Mouse (Mus musculus): ENCODE results near the gene Hamp2. TPM values are rescaled to one million over a fixed set of nuclear protein-coding genes. Genes with fewer than 3 reads are reported as not detected.

Gene Hamp2
- polyA plus RNA-seq, 1 experiment from 2014 or later = not detected

- H3K9ac ChIP-seq (ENCODE audit: low read length) = no peak overlapping the region
- H3K36me3 ChIP-seq (ENCODE audit: control insufficient read depth, insufficient read depth, low read length) = no peaks in the 10 kb centered on the region
- ATAC-seq (ENCODE audit: insufficient read depth, low FRiP score, low TSS enrichment) (no peak), DNase-seq (ENCODE audit: low spot score) (no peak)
- H3K4me1 ChIP-seq (ENCODE audit: control insufficient read depth, insufficient read depth, low read length) = no peaks in the 10 kb centered on the region
- 69% methylated on average over 14 of the region's 14 CpGs for WGBS
- H3K27me3 ChIP-seq (ENCODE audit: control insufficient read depth, insufficient read depth, low read length) = no peaks in the 10 kb centered on the region
- no peak overlapping the region for H3K27ac ChIP-seq (ENCODE audit: low read depth, low read length)
- no peak overlapping the region for H3K4me3 ChIP-seq (ENCODE audit: low read depth, low read length)
- no peak overlapping the region for H3K4me2 ChIP-seq (ENCODE audit: low read depth)
- H3K9me3 ChIP-seq (ENCODE audit: control insufficient read depth, low read length) = no peaks in the 10 kb centered on the region
Observed at GRCm38 (mm10) chr7:30965677-30966076, 41.2 kb upstream of the Hamp2 start.

- no peak overlapping the region for H3K27ac ChIP-seq (ENCODE audit: low read depth, low read length)
- DNase-seq (ENCODE audit: low spot score) (no peak), ATAC-seq (ENCODE audit: insufficient read depth, low FRiP score, low TSS enrichment) (no peak)
- no peaks in the 10 kb centered on the region; the same call in 1 of the 2 replicates for H3K36me3 ChIP-seq (ENCODE audit: control insufficient read depth, insufficient read depth, low read length)
- H3K9ac ChIP-seq (ENCODE audit: low read length) = no peak overlapping the region
- H3K27me3 ChIP-seq (ENCODE audit: control insufficient read depth, insufficient read depth, low read length) = no peaks in the 10 kb centered on the region
- no peaks in the 10 kb centered on the region for H3K4me1 ChIP-seq (ENCODE audit: control insufficient read depth, insufficient read depth, low read length)
- H3K4me2 ChIP-seq (ENCODE audit: low read depth) = no peak overlapping the region
- no peaks in the 10 kb centered on the region for H3K9me3 ChIP-seq (ENCODE audit: control insufficient read depth, low read length)
- H3K4me3 ChIP-seq (ENCODE audit: low read depth, low read length) = no peak overlapping the region
- 89% methylated on average over 7 of the region's 7 CpGs for WGBS
Observed at GRCm38 (mm10) chr7:30964366-30964765, 39.9 kb upstream of the Hamp2 start.

DNA sequence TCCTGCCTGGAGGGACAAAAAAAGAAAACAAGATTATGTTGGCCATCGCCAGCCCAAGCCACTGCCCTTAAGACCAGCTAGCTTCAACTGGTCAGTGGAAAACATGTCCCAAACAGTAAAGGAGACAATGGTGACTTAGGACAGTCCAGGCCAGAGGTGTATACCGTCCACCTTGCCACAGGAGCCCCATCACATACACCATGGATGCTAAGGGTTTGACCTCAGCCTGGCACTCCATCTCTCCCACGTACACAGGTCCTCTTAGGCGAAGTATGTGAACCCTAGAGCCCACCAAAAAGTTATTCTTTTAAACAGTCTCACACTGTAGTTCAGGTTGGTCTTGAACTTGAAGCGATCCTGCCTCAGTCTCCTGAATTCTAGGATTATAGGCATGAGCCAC is 38.4 kb upstream of the Hamp2 start:
- Histone ChIP-seq H3K4me2 (ENCODE audit: low read depth) (no peak overlapping the region), H3K9me3 (ENCODE audit: control insufficient read depth, low read length) (no peaks in the 10 kb centered on the region), H3K4me3 (ENCODE audit: low read depth, low read length) (no peak overlapping the region), H3K27ac (ENCODE audit: low read depth, low read length) (no peak overlapping the region), H3K36me3 (ENCODE audit: control insufficient read depth, insufficient read depth, low read length) (no peaks in the 10 kb centered on the region; the same call in 1 of the 2 replicates), H3K27me3 (ENCODE audit: control insufficient read depth, insufficient read depth, low read length) (no peaks in the 10 kb centered on the region), H3K9ac (ENCODE audit: low read length) (no peak overlapping the region), H3K4me1 (ENCODE audit: control insufficient read depth, insufficient read depth, low read length) (peaks cover 7% of the 10 kb centered on the region; the same call in 1 of the 2 replicates)
- ATAC-seq (ENCODE audit: insufficient read depth, low FRiP score, low TSS enrichment) (no peak), DNase-seq (ENCODE audit: low spot score) (no peak)
- 87% methylated on average over 5 of the region's 5 CpGs for WGBS

DNA sequence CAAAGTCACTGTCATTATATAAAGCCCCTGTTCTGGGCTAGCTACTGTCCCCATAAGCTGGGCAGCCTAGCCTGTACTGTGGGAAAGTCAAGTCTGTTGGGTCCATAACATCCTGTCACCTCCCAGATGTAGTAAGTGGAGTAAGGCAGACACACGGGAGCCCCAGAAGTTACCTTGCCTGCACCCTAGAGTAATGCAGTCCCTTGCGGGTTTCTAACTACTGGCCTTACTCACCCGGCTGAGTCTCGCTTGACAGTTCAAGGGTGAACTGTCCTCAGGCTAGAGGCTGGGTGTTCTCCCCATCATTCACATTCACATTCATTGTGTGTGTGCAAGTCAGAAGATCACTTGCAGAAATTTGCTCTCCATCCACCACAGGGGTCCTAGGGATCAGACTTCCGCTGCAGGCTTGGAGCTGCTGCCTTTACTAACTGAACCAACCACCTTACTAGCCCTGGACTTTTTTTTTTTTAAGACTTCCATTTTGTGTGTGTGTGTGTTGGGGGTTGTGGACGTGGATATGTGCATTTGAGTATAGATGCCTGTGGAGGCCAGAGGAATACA is 35.4 kb upstream of the Hamp2 start:
- no peak for ATAC-seq (ENCODE audit: insufficient read depth, low FRiP score, low TSS enrichment)

GRCm38 (mm10) chr7:30958866-30959487 is 34.5 kb upstream of the Hamp2 start:
- H3K4me3 ChIP-seq (ENCODE audit: low read depth, low read length) = no peak overlapping the region
- H3K9me3 ChIP-seq (ENCODE audit: control insufficient read depth, low read length) = no peaks in the 10 kb centered on the region
- no peak overlapping the region for H3K4me2 ChIP-seq (ENCODE audit: low read depth)
- no peak overlapping the region for H3K27ac ChIP-seq (ENCODE audit: low read depth, low read length)
- ATAC-seq (ENCODE audit: insufficient read depth, low FRiP score, low TSS enrichment) = no peak
- no peak for DNase-seq (ENCODE audit: low spot score)
- WGBS = 97% methylated on average over 9 of the region's 9 CpGs
- H3K27me3 ChIP-seq (ENCODE audit: control insufficient read depth, insufficient read depth, low read length) = no peaks in the 10 kb centered on the region
- peaks cover 12% of the 10 kb centered on the region; the same call in 1 of the 2 replicates for H3K4me1 ChIP-seq (ENCODE audit: control insufficient read depth, insufficient read depth, low read length)
- H3K9ac ChIP-seq (ENCODE audit: low read length) = no peak overlapping the region
- peaks cover 3% of the 10 kb centered on the region for H3K36me3 ChIP-seq (ENCODE audit: control insufficient read depth, insufficient read depth, low read length)

More for the DNA sequence above, 35.4 kb upstream of the Hamp2 start:
- H3K4me2 ChIP-seq (ENCODE audit: low read depth) = no peak overlapping the region
- H3K4me3 ChIP-seq (ENCODE audit: low read depth, low read length) = no peak overlapping the region
- H3K27me3 ChIP-seq (ENCODE audit: control insufficient read depth, insufficient read depth, low read length) = no peaks in the 10 kb centered on the region
- no peak overlapping the region for H3K27ac ChIP-seq (ENCODE audit: low read depth, low read length)
- peaks cover 12% of the 10 kb centered on the region; the same call in 1 of the 2 replicates for H3K4me1 ChIP-seq (ENCODE audit: control insufficient read depth, insufficient read depth, low read length)
- no peaks in the 10 kb centered on the region for H3K9me3 ChIP-seq (ENCODE audit: control insufficient read depth, low read length)
- H3K36me3 ChIP-seq (ENCODE audit: control insufficient read depth, insufficient read depth, low read length) = no peaks in the 10 kb centered on the region; the same call in 1 of the 2 replicates
- no peak for DNase-seq (ENCODE audit: low spot score)
- H3K9ac ChIP-seq (ENCODE audit: low read length) = no peak overlapping the region
- WGBS = 85% methylated on average over 6 of the region's 6 CpGs

DNA sequence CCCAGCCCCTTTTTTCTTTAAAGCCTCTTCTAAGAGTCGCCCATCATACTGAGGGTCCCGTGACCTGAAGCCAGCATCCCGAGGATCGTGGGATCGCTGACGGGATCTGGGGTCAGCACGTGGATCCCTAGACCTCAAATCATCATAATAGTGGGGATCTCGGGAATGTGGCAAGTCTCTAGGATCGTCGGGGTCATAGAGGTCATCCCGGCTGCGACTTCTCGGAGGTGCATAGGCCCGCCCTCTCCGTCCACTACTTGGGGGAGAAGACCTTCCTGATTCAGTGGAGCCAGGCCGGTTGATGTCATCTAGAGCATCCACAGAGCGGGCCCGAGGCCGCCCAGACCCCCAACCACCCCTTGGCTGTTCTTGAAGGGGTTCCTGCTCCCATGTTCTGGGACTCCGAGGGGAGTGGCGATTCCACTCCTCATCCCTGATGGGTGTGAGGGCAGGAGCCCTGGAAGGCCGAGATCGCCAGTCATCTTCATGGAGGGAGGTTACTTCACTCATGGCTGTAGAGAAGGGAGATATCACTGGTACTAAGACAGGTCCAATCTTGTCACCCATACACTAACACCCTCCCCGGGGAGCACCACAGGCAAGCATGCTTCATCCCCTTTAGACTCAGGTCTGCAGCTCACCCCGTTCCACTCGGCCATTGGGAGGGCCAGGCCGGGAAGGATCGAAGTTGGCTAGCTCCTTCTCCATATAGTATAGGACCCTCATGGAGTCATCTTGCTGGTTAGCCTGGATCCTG is 33.8 kb upstream of the Hamp2 start:
- H3K9me3 ChIP-seq (ENCODE audit: control insufficient read depth, low read length) = no peaks in the 10 kb centered on the region
- DNase-seq (ENCODE audit: low spot score) (no peak), ATAC-seq (ENCODE audit: insufficient read depth, low FRiP score, low TSS enrichment) (no peak)
- 70% methylated on average over 28 of the region's 28 CpGs for WGBS
- peak overlapping the region; percentile 60 for H3K4me2 ChIP-seq (ENCODE audit: low read depth)
- H3K9ac ChIP-seq (ENCODE audit: low read length) = peak overlapping the region; percentile 93
- H3K27ac ChIP-seq (ENCODE audit: low read depth, low read length) = peak overlapping the region; percentile 97; the same call in 1 of the 2 replicates
- H3K36me3 ChIP-seq (ENCODE audit: control insufficient read depth, insufficient read depth, low read length) = peaks cover 3% of the 10 kb centered on the region
- H3K4me1 ChIP-seq (ENCODE audit: control insufficient read depth, insufficient read depth, low read length) = peaks cover 12% of the 10 kb centered on the region; the same call in 1 of the 2 replicates
- H3K27me3 ChIP-seq (ENCODE audit: control insufficient read depth, insufficient read depth, low read length) = no peaks in the 10 kb centered on the region
- H3K4me3 ChIP-seq (ENCODE audit: low read depth, low read length) = peak overlapping the region; percentile 99

DNA sequence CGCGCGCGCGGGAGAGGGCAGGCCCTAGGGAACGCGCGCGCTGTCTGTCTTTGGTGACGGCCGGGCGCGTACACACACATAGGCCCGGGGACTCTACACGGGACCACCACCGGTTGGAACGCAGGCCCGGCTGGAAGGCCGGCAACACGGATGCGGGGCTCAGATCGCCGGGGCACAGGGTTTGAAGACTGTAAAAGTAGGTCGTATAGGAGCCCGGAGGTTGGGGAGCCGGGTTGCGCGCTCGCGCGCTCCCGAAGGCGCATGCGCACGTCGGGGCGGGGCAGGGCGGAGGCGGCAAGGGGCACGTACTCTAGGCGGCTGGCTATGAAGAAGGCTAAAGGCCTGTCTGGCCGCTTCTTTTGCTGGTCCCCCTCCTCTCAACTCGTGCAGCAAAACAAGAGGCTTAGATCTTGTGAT is 32.9 kb upstream of the Hamp2 start:
- H3K27ac ChIP-seq (ENCODE audit: low read depth, low read length) = peak overlapping the region; percentile 97
- WGBS = 0% methylated on average over 43 of the region's 43 CpGs
- no peaks in the 10 kb centered on the region for H3K27me3 ChIP-seq (ENCODE audit: control insufficient read depth, insufficient read depth, low read length)
- peak overlapping the region; percentile 93 for H3K9ac ChIP-seq (ENCODE audit: low read length)
- peak; percentile 92 for DNase-seq (ENCODE audit: low spot score)
- H3K4me1 ChIP-seq (ENCODE audit: control insufficient read depth, insufficient read depth, low read length) = peaks cover 12% of the 10 kb centered on the region; the same call in 1 of the 2 replicates
- H3K4me2 ChIP-seq (ENCODE audit: low read depth) = peak overlapping the region; percentile 60
- H3K9me3 ChIP-seq (ENCODE audit: control insufficient read depth, low read length) = no peaks in the 10 kb centered on the region
- peak; percentile 42 for ATAC-seq (ENCODE audit: insufficient read depth, low FRiP score, low TSS enrichment)
- peak overlapping the region; percentile 99 for H3K4me3 ChIP-seq (ENCODE audit: low read depth, low read length)
- peaks cover 9% of the 10 kb centered on the region for H3K36me3 ChIP-seq (ENCODE audit: control insufficient read depth, insufficient read depth, low read length)

DNA sequence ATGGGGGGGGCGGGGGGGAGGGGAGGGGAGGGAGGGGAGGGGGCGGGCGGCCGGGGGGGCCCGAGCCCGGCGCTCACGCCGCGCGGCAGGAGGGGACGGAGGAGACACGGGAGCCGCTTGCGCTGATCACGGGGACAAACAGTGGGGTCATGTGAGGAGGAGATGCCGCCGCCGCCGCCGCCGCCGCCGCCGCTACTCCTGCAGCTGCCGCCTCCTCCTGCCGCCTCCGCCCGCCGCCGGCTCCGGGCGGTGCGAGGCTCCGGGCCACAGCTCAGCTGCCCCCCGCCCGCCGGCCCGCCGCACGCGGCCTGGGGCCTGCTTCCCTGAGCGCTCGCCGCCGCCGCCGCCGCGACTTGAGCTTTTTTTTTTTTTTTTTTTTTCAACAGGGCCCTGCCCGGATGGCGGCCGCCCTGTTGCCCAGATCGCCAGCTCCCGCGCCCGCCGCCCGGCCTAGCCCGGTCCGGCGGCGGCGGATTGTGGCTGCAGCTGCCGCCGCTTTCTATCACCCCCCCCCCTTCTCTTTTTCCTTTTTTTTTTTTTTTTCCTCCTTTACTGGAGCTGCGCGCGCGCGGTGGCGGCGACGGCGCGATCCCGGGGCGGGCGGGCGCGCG is 32.4 kb upstream of the Hamp2 start, which contains the start of gene Usf2:
Usf2 (minus strand) TSS at position 48 of the 611 bp plus-strand sequence.
- Histone ChIP-seq H3K9me3 (ENCODE audit: control insufficient read depth, low read length) (no peaks in the 10 kb centered on the region), H3K9ac (ENCODE audit: low read length) (peak within 1 kb of the TSS; percentile 93), H3K36me3 (ENCODE audit: control insufficient read depth, insufficient read depth, low read length) (peaks cover 13% of the 10 kb centered on the region), H3K4me2 (ENCODE audit: low read depth) (peak within 1 kb of the TSS; percentile 72), H3K4me3 (ENCODE audit: low read depth, low read length) (peak within 1 kb of the TSS; percentile 99), H3K4me1 (ENCODE audit: control insufficient read depth, insufficient read depth, low read length) (peaks cover 12% of the 10 kb centered on the region; the same call in 1 of the 2 replicates), H3K27ac (ENCODE audit: low read depth, low read length) (peak within 1 kb of the TSS; percentile 97), H3K27me3 (ENCODE audit: control insufficient read depth, insufficient read depth, low read length) (no peaks in the 10 kb centered on the region)
- ATAC-seq (ENCODE audit: insufficient read depth, low FRiP score, low TSS enrichment) (peak; percentile 55), DNase-seq (ENCODE audit: low spot score) (peak; percentile 79)
- WGBS = 0% methylated on average over 37 of the region's 82 CpGs

Data from neural tube, embryonic 11.5 days (tissue).